Mouse (Mus musculus) embryo, embryonic 9.5 days (tissue): ENCODE results near the gene Wdr61.
A peak's percentile ranks its signal among the peaks of the same experiment; 100 is the strongest.

Source experiments
- DNase-seq: peaks from one replicate; pipeline ENCODE4 v3.0.0-alpha.2; 2017; ENCODE audit errors: extremely low spot score

The Wdr61 gene

GRCm38 (mm10) chr9:54682846-54683245, 51.5 kb downstream of the Wdr61 start:
- no peak for DNase-seq

GRCm38 (mm10) chr9:54676531-54676986, 57.8 kb downstream of the Wdr61 start:
- peak; percentile 89 for DNase-seq

GRCm38 (mm10) chr9:54673887-54674286, 60.4 kb downstream of the Wdr61 start:
- DNase-seq, result no peak

GRCm38 (mm10) chr9:54671962-54672361, 62.4 kb downstream of the Wdr61 start:
- no peak for DNase-seq

- DNase-seq, result no peak
Measured at GRCm38 (mm10) chr9:54668455-54668854, 65.9 kb downstream of the Wdr61 start.

- no peak for DNase-seq
Measured at GRCm38 (mm10) chr9:54666116-54666515, 68.2 kb downstream of the Wdr61 start.
